Mouse (Mus musculus): Measurements from ENCODE around the gene Rbm34.
"Not testable (repeated sequence)": the region's sequence is repeated elsewhere in the genome, so short reads cannot be mapped to it uniquely, and the experiment has no call there.

The Rbm34 gene

DNA sequence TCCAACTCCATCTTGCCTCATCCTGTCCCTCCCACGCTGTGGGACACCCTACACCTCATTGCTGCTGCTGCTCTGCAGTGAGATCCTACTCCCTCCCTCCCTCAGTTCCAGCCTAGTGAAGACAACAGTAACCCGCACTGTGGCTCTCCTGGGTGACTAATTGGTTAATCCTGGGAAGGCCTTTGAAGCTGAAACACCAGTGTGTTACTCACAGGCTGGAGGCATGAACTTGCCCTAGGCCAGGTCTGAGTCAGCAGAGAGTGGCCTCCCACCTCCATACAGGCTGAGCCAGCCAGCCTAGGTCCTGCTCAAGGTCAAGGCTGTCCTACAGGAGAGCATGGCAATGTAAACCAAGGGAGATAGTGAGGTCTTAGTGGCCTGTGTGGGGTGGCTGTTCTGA lies 51.6 kb downstream of the Rbm34 start:
- DNase-seq (ENCODE audit: low read depth), result no peak

GRCm38 (mm10) chr8:126918356-126918755 lies 52.5 kb downstream of the Rbm34 start:
- no peak for DNase-seq (ENCODE audit: low read depth)

GRCm38 (mm10) chr8:126917179-126917905 lies 53.5 kb downstream of the Rbm34 start:
- DNase-seq (ENCODE audit: low read depth), result no peak

GRCm38 (mm10) chr8:126916611-126917010 lies 54.3 kb downstream of the Rbm34 start:
- no peak for DNase-seq (ENCODE audit: low read depth)

- no peak for DNase-seq (ENCODE audit: low read depth)
Observed at GRCm38 (mm10) chr8:126914609-126915375, 56.1 kb downstream of the Rbm34 start.

- DNase-seq (ENCODE audit: low read depth), result not testable (repeated sequence)
Observed at GRCm38 (mm10) chr8:126914107-126914490, 56.8 kb downstream of the Rbm34 start.

GRCm38 (mm10) chr8:126913241-126914106 lies 57.4 kb downstream of the Rbm34 start:
- no peak for DNase-seq (ENCODE audit: low read depth)

- no peak for DNase-seq (ENCODE audit: low read depth)
Observed at GRCm38 (mm10) chr8:126909371-126909802, 61.5 kb downstream of the Rbm34 start.

- DNase-seq (ENCODE audit: low read depth), result no peak
Observed at GRCm38 (mm10) chr8:126908805-126909204, 62.1 kb downstream of the Rbm34 start.

DNA sequence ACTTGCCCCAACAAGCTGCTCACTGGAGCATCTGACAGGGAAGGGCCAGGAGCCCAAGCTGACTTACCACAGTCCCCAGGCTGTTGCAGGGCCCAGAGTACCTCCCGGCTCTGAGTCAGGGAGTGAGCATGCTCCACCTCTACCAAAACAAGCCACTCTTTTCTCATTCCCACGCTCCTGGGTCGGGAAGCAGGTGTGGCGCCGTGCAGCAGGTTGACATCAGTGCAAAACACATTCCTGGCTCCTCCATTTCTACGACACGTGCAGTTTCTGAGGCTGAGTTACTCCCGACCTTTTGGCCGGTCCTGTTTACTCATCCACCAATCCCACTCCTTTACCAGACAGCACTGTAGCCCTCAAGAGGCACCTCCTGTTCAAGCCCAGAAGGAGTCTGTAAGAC lies 62.9 kb downstream of the Rbm34 start:
- no peak for DNase-seq (ENCODE audit: low read depth)

DNA sequence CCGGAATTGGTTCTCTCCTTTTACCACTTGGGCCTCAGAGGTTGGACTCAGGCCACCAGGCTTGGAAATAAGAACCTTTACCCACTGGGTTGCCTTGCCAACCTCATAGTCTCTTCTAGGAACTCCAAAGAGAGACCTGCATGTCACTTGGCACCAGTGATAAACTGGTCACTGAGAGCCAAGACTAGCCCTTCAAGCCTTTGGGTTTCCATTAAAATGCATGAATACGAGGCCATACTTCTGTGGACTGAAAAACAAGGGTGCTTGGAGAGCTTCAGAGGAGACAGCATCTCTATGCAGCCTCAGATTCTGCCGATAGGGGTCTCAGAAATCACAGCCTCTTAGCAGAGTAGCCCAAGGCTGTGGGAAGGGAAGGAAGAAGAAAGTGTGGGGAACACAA lies 63.5 kb downstream of the Rbm34 start:
- DNase-seq (ENCODE audit: low read depth), result no peak

DNA sequence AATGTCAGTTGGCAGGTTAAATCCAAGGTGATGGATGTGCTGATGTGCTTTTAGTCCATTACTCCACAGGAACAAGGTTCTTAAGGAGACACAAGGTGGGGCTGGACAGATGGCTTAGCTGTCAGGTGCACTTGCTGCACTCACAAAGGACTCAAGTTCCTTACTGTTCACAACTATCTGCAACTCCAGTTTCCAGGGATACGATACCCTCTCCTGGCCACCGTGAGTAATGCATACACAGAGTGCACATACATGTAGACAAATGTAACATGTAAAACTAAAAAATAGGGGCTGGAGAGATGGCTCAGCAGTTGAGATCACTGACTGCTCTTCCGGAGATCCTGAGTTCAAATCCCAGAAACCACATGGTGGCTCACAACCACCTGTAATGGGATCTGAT lies 65.5 kb downstream of the Rbm34 start:
- peak; percentile 62 for DNase-seq (ENCODE audit: low read depth)

GRCm38 (mm10) chr8:126903927-126904326 lies 66.9 kb downstream of the Rbm34 start:
- no peak for DNase-seq (ENCODE audit: low read depth)

DNA sequence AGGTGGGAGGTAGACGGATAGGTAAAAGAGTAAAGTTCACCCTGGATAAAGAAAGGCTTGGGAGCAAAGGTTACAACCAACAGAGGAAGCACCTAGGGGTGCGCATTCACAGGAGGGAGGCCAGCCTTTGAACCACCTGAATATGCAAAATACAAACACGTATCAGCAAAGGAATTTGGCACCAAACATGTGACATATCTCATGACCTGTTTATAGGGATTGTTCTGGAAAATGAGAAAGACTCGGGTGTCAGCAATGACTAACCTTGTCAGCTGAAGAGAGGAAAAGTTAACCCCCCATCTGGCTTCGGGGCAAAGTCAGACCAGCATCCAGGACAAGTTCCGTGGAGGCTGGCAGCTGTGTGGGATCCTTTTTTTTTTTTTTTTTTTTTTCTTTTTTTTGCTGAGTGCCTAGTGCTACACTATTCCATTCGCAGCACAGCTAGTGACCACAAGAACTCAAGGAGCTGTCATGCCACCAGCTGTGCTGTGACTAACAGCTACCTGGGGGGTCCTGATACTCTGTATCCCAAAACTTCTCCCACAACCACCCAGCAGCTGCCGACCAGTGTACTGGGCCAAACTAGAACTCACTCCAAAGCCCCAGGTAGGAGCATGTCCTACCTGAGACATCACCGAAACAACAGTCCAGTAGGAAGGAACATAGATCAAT lies 67.5 kb downstream of the Rbm34 start:
- no peak for DNase-seq (ENCODE audit: low read depth)

GRCm38 (mm10) chr8:126901612-126902011 lies 69.3 kb downstream of the Rbm34 start:
- DNase-seq (ENCODE audit: low read depth), result no peak

DNA sequence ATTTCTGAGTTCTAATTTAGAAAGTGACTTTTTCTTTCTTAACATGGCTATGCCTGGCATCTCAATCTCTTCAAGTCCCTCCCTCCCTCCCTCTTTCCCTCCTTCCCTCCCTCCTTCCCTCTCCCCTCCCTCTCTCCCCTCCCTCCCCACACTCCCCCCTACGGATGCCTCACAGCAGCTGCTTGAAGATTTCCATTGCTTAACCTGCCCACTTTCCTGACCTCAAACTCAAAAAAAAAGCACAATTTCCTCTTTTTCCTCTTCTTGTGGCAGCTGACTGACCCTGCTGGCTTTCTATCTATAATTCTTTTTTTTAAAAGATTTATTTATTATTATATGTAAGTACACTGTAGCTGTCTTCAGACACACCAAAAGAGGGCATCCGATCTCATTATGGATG lies 69.8 kb downstream of the Rbm34 start:
- no peak for DNase-seq (ENCODE audit: low read depth)
